Mouse (Mus musculus) Patski (cell line): ENCODE results near the gene Wdfy2. TPM values are rescaled to one million over a fixed set of nuclear protein-coding genes. Genes with fewer than 3 reads are reported as not detected.

Experiments
- ATAC-seq: fragments of 100-300 bp; one replicate; pipeline ENCODE4 v1.8.0; 2021
- CTCF ChIA-PET: fragments of 350-600 bp; sonication (Branson Sonifier 250); formaldehyde crosslinking; loops from one replicate; lab custom pipeline; 2022; ENCODE audit warnings: inconsistent platforms; lab: Charles Lee
- POLR2A ChIA-PET: fragments of 350-600 bp; sonication (Branson Sonifier 250); formaldehyde crosslinking; loops from one replicate; lab custom pipeline; 2022; ENCODE audit warnings: antibody characterized with exemption, inconsistent platforms; lab: Charles Lee
- DNase-seq: peaks from one replicate; pipeline ENCODE4 v3.0.0-alpha.2; 2011; ENCODE audit warnings: low read depth, low spot score
- H3K27me3 ChIP-seq: fragments of 371-371 bp; one replicate; pipeline ENCODE4 v1.5.1; 2021
- CTCF ChIP-seq: fragments of 100-300 bp; IDR thresholded peaks from one replicate; pipeline ENCODE4 v1.5.1; 2021
- in situ Hi-C: fragments of 300-500 bp; cut with MboI; formaldehyde crosslinking; loops from 3 replicates; pipeline ENCODE4 v1.11.1; 2018; ENCODE audit warnings: low pct_unique_long_range_greater_than_20kb, mixed read lengths
- polyA plus RNA-seq: library from polyadenylated mRNA; unstranded; gene quantifications from one replicate; pipeline ENCODE4 v1.2.3, GENCODE M21; 2021

Gene Wdfy2
- polyA plus RNA-seq, 1 experiment from 2014 or later: 9.4 TPM

DNA sequence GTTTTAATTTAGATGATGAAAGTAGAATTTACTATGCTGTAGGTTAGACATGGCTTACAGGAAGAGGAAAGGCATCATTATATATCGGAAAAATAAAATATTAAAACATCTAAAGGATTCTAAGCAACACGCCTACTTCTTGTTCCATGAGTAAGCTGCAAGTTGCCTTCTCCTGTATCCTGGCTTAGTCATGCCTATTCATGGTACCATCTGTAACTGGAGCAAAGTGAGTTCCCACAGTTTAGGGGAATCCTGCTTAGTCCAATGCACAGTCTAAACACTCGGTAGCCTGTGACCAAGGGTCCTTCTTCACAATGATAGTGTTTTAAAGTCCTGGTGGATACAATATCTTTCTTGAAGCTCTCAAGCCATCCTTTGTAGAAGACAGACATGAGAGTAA, 109.3 kb downstream of the Wdfy2 start:
- no peak for TF ChIP-seq CTCF
- ATAC-seq (no peak), DNase-seq (no peak)
- ChIA-PET POLR2A (interaction anchor here (0.5 kb wide), 1 partner anchor 826 kb away, joined by 3 read pairs; no protein-coding TSS in a partner anchor), CTCF (interaction anchor here (0.9 kb wide), 1 partner anchor 16 kb away, joined by 4 read pairs; no protein-coding TSS in a partner anchor)
- in situ Hi-C loops: no loop called here
- no peaks in the 10 kb centered on the region for H3K27me3 ChIP-seq

DNA sequence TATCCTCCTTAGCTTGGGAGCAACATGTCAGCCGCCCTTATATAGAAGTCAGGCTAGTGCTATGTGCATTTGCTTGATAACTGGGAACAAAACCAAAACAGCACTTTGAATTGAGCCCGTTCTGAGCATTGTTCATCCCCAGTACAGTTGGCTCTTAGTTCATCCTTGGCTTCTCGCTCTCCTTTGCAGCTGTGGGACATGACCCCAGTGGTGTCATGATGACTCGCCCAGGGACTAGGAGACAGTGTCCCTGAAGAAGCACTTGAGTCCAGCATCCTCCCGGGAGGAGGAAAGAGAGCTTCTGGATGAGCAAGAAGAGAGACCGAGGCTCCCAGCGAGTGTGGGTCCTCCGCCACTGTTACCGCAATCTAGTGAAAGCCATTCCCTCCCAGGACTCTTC, 118.6 kb downstream of the Wdfy2 start:
- CTCF ChIA-PET: interaction anchor here (1.2 to 1.5 kb wide), 3 partner anchors 10 to 21 kb away, joined by 3 to 5 read pairs (median 4); no protein-coding TSS in a partner anchor
- POLR2A ChIA-PET: no interaction called here
- H3K27me3 ChIP-seq: no peaks in the 10 kb centered on the region
- TF ChIP-seq CTCF: no peak
- no peak for DNase-seq
- in situ Hi-C loops: no loop called here
- ATAC-seq: no peak

DNA sequence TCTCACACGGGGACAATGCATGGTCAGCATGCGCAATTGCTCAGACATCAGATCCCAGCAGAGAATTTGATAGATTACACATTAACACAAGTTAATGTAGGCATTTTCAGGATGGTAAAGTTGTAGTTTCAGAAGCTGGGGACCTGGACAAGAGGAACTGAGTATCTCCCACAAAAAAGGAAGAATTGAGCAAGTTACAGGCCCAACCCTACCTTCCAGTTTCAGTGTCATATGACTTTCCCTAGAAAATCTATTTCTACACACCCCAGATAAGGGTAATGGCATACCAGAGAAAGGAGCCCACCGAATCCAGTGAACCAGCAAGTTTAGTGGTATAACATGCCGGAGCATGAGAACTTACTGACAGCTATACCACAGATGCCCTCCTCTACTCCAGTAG, 126.2 kb downstream of the Wdfy2 start:
- no peak for DNase-seq

DNA sequence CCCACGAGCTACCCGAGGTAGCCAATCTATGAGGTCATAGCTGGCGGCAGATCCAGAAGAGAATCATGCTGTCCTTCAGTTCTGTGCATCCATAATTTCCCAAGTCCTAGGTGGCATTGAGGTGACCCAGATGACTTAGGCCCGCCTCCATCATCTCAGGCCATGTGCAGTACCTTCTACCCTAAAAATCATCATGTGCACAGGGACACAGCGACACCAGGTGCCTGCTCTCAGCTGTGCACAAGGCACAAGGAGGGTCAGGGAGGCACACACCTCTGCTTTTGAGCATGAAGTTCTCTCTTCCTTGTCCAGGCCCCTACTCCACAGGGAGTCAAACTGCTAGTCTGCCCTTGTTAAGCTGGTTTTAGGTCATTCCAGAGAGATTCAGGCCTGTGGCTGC, 127.9 kb downstream of the Wdfy2 start:
- in situ Hi-C loops: no loop called here
- ChIA-PET POLR2A (no interaction called here), CTCF (interaction anchor here (0.9 to 1.3 kb wide), 2 partner anchors 9 to 23 kb away, joined by 3 to 5 read pairs; no protein-coding TSS in a partner anchor)
- DNase-seq (no peak), ATAC-seq (no peak)
- no peak for TF ChIP-seq CTCF
- H3K27me3 ChIP-seq: no peaks in the 10 kb centered on the region

More for the DNA sequence above, 126.2 kb downstream of the Wdfy2 start:
- ChIA-PET POLR2A (no interaction called here), CTCF (no interaction called here)
- no peaks in the 10 kb centered on the region for H3K27me3 ChIP-seq
- TF ChIP-seq CTCF: no peak
- in situ Hi-C loops: no loop called here
- ATAC-seq: no peak

DNA sequence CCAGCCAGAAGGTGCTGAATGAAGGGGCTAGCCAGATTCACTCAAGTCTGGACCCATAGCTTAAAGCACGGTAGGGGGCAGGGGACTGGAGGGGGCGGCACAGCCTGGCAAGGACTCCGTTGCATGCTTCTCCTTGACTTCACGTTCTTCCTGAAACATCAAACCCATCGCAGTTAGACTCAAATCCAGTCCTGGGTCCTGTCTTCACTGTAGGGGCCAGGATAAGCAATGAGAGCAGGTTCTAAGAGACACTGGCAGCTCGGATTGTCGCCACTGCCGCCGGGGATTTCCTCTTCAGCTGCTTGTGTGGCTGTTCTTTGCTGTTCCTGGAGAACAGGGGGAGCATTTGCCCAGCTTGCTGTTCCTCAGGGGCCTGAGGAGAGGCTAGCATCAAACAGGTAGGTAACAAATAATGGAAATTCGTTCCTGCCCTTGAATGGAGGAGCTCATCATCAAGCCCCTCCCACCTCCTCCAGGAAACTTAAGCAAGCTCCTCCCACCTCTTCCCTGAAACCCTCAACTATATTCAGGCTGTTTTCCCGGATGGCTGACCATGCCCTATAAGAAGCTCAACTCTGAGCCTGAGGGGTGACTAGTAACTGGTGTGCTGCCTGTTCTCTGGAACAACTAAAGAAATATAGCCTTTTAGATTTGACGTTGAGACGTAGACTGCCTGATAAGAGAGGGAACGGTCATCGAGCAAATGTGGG, 128.5 kb downstream of the Wdfy2 start:
- CTCF ChIA-PET: interaction anchor here (0.9 to 1.3 kb wide), 3 partner anchors 9 to 24 kb away, joined by 3 to 5 read pairs (median 3); no protein-coding TSS in a partner anchor
- DNase-seq (no peak), ATAC-seq (no peak)
- no peaks in the 10 kb centered on the region for H3K27me3 ChIP-seq
- TF ChIP-seq CTCF: no peak
- POLR2A ChIA-PET: no interaction called here
- in situ Hi-C loops: no loop called here

DNA sequence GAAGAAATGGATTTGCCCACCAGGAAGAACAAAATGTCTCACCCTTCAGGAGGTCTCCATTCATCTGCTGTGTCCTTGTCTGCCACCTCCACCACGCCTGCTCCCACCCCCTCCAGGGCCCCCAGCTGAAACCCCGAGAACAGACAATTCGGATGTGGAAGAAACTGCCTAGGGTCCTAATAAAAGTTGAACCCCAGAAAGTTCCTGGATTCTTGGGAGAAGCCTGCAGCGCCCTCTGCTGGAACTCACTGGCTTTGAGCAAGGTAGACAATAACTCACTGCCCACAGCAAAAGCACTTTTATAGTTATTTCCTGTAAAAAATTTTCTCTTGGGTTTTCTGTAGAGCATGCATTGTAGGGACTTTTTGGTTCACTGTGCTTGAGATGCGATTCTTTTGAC, 137.6 kb downstream of the Wdfy2 start:
- POLR2A ChIA-PET: no interaction called here
- CTCF ChIA-PET: interaction anchor here (0.9 kb wide), 1 partner anchor 10 kb away, joined by 3 read pairs; no protein-coding TSS in a partner anchor
- in situ Hi-C loops: loop anchor here (10.0 kb wide), 1 partner anchor 480 kb away; no protein-coding TSS in a partner anchor
- H3K27me3 ChIP-seq: no peaks in the 10 kb centered on the region
- DNase-seq (no peak), ATAC-seq (no peak)
- peak; percentile 86 for TF ChIP-seq CTCF

DNA sequence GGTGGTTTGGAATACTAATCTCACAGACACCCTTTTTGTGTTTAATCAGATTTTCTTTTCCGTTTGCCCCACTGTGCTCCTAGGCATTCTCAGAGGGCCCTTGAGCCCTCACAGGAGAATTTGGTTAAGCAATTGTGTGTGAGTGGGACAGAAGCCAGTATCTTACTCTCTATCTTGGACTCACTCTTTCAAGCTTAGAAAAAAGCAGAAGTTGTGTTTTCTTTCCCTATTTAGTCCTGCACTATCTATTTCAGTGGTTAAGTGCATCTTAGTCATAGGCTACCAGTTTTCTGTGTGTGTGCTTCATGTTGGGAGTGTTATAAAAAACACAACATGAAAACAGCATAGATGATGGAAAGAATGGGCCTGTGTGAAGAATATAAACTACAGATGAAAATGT, 142.3 kb downstream of the Wdfy2 start:
- no peak for ATAC-seq
- TF ChIP-seq CTCF: no peak
- CTCF ChIA-PET: interaction anchor here (0.9 to 1.1 kb wide), 2 partner anchors 11 to 339 kb away, joined by 3 read pairs; no protein-coding TSS in a partner anchor
- no peak for DNase-seq
- POLR2A ChIA-PET: no interaction called here
- in situ Hi-C loops: loop anchor here (10.0 kb wide), 1 partner anchor 485 kb away; no protein-coding TSS in a partner anchor
- no peaks in the 10 kb centered on the region for H3K27me3 ChIP-seq

DNA sequence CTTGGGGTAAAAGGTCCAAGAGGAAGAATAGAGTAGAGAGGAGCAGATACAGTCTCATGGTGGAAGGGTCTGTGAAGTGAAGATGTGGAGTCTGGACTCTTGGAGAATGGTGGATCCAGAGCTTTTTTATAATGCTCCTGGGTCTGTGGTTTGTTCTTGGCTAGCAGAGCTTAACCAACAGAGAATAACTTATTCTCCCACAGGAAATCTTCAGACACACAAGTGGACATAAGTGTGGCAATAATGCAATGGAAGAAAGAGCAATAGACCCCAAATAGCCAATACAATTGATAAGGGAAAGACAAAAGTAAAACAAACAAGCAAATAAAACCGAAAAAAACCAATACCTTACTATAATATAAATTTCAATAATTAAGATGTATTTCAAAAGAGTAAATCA, 146.9 kb downstream of the Wdfy2 start, which contains the start of gene Defb48:
Gene Defb48 (minus strand): TSS at position 101 of the 400 bp plus-strand sequence.
- no peaks in the 10 kb centered on the region for H3K27me3 ChIP-seq
- POLR2A ChIA-PET: no interaction called here
- in situ Hi-C loops: no loop called here
- no peak for ATAC-seq
- DNase-seq: no peak
- CTCF ChIA-PET: interaction anchor here (1.4 kb wide), 1 partner anchor 7 kb away, joined by 3 read pairs; no protein-coding TSS in a partner anchor
- TF ChIP-seq CTCF: no peak

DNA sequence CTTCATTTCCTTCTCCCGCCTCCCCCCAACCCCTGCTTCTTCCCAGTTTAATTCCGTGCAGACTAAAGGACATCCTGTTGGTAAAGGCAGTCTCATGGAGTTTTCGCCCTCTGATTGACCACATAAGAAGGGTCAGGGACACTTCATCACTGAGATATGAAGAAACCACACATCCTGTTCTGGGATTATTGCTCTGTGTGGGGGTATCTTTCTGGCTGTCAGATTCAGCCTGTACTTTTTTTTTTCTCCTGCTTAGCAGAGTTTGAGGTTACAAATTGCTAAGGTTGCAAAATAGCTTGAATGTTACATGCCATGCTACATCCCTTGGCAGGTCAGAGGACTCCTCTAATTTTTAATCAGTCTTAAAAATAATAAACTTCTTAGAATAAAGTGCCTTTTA, 153.8 kb downstream of the Wdfy2 start:
- peak; percentile 75 for ATAC-seq
- peak; percentile 58 for DNase-seq
- in situ Hi-C loops: no loop called here
- no peak for TF ChIP-seq CTCF
- ChIA-PET CTCF (no interaction called here), POLR2A (interaction anchor here (0.8 kb wide), 1 partner anchor 187 kb away, joined by 3 read pairs; no protein-coding TSS in a partner anchor)
- no peaks in the 10 kb centered on the region for H3K27me3 ChIP-seq

DNA sequence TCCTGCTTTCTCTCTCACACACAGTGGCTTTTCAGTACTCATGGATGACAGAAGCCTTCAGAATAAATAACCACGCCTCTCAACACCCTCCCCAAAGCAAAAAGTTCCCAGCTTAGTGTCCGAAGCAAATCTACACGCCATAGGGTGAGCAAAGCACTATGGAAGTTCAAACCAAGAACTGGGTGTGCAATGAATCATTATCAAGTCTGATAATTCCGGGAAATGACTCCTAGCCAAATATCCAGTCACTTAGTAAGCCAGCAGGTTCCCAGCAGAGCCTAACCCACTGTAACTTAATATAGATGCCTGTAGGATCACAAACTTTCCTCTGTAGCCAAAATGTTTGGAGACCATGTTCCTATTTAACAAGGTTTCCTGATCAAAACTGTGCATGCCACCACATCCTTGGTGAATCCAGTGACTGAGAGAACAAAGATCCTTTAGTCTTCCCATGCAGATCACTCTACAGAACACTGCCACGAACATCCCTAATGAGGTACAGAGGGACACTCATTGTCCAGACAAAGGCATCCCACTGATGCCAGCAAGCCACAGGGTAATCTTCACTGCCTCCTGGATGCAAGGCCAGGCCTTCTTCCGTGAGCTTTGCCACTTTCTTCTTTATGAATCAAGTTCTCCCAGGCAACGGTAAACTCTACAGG, 154.5 kb downstream of the Wdfy2 start:
- H3K27me3 ChIP-seq: no peaks in the 10 kb centered on the region
- DNase-seq: no peak
- ATAC-seq: peak; percentile 40
- CTCF ChIA-PET: no interaction called here
- in situ Hi-C loops: no loop called here
- no peak for TF ChIP-seq CTCF
- POLR2A ChIA-PET: interaction anchor here (0.8 kb wide), 1 partner anchor 187 kb away, joined by 3 read pairs; no protein-coding TSS in a partner anchor
